Mouse (Mus musculus): Measurements from ENCODE around the gene Kdm5a.

Gene Kdm5a

DNA sequence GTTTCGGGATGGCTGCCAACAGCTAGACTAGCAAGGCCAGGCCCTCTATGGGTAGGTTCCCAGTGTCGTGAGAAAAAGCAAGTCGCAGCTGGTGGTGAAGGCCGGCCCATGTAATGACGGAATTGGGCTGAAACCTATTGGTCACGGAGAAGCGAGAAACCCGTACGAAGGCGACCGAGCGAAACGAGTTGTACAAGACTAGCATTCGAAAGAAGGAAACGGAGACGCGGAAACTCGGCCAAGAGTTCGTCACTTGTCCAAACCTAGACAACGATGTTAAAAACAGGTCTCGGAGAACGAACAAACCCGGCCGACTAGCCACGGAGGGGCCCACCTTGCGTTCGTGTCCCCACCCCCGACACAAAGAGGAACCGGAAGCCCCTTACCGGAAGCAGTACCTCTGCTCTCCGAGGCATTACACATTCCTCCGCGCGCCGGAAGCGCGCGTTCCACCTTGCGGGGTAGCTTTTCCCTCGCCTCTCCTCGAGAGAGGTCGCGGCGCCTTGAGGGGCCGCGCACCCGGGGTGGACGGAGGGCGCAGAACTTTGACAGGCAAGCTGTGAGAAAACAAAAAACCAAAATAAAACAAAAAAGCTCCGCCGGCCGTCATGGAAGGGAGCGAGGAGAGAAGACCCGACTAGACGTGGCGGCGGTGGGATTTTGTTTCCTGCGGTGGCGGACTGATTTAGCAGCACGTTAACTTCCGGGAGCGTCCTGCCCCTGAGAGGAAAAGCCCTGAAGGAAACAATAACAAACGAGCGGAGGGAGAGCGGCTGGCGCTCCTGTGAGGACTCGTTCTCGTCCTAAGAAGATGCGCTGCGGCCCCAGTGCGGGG, at the start of gene Kdm5a, which contains the start of gene Ccdc77:
Gene Kdm5a, plus strand, starts transcription at position 437 of the 835 bp plus-strand sequence.
Gene Ccdc77, minus strand, starts transcription at position 687 of the 835 bp plus-strand sequence.
- DNase-seq (ENCODE audit: low read depth), result peak; percentile 98

DNA sequence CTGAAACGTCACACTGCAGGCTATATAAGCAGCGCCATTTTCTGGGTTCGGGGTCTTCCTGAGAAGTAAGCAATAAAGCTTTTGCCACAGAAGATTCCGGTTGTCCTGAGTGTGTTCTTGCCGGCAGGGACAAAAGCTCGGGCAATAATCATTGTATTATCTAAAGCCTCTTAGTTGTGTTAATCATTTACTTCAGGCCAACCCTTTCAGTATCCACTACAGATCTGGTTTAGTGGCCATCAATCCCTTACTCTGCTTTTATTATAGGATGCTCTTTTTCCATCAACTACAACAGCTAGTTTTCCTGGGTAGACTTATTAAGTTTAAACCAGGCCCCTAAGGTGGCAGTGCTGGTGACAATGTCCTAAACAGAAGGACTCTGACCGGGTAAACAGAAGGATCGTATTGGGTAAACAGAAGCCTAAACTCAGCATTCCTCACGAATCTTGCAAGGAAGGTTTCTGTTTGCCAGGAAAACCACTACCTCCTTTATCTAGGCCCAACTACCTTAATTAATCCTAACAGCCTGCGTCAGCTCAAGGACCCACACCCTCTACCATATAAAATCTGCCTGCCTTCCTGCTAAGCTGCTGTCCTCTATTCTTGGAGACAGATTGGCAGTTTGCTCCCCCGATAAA, 45.5 kb upstream of the Kdm5a start:
- no peak for DNase-seq (ENCODE audit: low read depth)

DNA sequence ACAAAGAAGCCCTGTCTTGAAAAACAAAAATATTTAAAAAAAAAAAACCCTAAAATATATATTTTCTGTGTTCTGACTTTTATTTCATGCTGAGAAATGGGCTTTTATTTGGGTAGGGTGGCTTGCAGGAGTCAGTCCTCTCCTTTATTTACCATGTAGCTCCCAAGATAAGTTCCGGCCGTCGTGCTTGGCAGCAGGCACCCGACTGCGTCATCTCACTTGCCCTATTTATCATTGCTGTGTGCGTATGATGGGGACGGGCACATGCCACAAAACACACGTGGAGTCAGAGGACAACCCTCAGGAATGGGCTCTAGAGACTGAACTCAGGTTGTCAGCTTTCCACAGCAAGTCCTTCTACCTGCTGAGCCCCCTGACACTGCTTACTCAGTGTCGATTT, 44.8 kb upstream of the Kdm5a start:
- DNase-seq (ENCODE audit: low read depth), result no peak

DNA sequence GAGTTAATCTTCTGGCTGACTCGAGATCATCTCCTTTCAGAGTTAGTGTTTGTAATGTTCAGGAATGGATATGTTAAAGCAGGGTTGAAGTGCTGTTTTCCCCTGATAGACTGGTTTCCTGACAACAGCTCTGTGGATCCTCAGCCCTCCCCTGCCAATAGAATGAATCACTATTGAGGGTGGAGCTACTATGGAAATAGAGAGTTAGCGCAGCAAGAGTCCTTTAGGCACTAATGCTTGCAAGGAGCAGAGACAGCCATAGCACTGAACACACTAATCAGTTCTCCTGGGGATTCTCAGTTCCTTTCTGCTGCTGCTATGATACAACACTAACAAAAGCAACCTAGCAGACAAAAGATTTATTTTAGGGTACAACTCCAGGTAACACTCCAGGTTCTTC, 43.6 kb upstream of the Kdm5a start:
- peak; percentile 53 for DNase-seq (ENCODE audit: low read depth)

DNA sequence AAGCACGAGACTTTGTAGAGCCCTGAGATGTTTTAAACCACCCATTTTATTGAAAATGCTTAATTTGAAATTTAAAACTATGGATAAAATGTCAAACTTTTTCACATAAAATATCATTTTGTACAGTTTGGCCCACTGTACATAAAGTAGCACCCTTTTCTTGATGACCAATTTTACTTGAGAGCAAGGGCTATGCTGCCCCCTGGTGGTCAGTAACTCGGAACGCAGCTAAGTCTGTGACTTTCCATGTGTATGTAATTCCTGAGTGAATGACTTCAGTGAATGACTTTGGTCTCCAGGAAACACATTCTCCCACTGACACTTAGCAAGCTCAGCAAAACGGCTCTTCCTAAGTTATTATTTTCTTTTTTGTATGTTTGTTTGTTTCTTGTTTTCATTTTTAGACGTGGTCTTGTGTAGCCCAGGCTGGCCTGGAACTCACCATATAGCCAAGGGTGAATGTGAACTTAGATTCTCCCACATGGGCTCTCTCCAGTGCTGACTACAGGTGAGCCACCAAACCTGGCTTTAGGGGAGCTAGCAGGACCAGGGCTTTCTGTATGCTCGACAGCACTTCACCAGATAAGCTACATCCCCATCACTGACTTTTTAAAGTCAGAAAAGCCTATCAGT, 39.5 kb upstream of the Kdm5a start:
- DNase-seq (ENCODE audit: low read depth), result peak; percentile 95

DNA sequence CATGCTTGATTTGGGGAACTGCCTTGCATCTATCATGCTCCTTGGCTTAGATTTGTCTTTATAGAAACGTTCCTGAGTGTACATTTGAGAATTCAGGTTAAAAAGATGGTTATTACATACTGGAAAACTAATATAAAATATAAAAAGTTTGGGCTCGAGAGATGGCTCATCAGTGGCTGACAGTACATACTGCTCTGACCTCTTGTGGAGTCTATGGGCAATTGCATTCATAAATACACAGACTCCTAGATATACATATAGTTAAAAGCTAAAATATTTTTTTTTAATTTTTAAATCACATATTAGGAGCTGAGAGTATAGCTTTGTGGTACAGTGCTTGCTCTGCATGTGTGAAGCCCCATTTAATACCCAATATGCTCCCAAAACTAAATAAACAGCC, 31.6 kb upstream of the Kdm5a start:
- DNase-seq (ENCODE audit: low read depth), result peak; percentile 29

DNA sequence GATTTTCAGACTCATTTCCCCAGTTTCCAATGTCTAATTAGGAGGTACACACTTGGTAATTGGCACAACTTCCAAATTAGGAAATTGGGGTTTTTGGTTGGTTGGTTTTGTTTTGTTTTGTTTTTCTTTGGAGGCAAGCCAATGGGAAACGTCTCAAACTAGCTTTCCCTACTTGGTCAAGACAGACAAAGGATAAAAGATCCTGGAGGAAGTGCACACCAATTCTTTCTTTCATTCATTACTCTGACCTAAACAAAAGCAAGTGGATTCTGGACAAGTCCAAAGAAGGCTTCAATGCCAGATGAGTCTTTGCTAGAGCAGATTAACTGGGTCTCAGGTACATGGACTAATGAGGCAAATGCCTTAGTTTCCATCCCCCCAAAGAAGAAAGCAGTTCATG, 19.9 kb upstream of the Kdm5a start:
- DNase-seq (ENCODE audit: low read depth), result no peak

DNA sequence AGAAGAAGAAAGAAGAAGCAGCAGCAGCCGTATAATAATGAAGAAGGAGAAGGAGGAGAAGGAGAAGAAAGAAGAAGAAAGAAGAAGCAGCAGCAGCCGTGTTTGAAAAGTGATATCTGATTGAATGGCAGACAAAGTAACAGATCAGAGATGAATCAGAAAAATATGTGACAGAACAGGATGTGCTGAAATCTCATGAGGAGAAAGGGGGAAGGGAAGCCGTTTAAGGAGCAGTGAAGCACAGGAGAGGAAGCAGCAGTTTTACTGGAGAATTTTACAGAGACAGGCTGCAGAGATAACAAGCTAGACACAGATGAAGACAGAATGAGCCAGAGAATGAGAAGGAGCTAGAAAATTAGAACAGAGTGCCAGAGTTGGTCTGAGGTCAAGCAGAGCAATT, 14.9 kb upstream of the Kdm5a start:
- no peak for DNase-seq (ENCODE audit: low read depth)

DNA sequence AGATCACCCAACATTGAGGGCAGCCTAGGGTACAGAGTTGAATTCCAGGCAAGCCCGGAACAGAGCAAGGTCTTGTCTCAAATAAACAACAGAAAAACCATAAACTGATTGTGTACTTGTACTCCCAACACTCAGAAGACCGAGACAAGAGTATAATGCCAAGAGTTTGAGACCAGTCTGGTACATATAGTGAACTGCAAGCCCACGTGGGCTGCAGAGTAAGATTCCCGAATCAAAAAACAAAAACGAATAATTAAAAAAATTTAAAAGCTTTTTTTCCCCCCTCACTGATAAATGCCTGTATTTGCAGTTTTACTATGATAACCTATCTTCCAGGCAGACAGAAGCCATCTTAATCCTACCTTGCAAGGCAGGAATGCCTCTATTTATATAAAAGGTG, 7.4 kb upstream of the Kdm5a start:
- DNase-seq (ENCODE audit: low read depth), result no peak

DNA sequence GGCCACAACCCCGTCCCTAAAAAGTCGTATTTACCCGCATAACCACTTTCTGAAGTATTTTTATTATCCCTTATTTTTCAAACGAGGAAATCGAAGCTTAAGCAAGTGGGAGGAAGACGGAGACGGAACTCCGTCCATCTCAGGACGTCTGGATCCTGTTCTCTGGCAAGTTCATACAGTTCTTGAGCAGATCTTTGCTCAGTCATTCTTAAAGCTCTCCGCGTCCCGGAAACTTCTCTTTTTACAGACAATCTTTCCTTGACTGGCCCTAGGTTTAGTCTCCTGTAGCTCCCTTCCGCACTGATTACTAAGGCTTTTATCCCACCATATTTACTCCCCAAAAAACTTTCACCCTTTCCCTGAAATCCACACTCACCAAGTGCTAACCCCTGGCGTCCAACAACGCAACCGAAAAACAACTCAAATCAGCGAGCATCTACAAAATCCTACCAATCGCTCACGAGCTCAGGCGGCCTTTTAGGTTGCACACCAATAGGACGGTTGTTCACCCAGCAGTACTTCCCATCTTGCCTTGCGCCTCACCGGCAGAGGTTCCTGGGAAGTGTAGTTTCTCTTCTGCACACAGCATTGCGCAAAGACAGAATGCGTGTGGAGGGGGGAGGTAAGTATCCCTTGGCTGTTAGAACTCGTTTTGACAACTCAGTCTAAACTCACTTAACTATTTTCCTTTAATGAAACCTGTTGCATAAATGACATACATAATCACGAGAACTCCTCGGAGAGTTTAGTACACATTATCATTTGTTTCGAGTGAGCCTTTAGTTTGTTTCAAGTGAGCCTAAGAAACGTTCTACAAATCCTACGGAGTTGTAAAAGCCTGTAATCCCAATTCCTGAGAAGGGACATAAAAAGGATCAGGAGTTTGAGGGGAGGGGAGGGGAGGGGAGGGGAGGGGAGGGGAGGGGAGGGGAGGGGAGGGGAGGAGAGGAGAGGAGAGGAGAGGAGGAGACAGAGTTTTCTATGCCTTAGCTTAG, 6.7 kb upstream of the Kdm5a start:
- peak; percentile 95 for DNase-seq (ENCODE audit: low read depth)

DNA sequence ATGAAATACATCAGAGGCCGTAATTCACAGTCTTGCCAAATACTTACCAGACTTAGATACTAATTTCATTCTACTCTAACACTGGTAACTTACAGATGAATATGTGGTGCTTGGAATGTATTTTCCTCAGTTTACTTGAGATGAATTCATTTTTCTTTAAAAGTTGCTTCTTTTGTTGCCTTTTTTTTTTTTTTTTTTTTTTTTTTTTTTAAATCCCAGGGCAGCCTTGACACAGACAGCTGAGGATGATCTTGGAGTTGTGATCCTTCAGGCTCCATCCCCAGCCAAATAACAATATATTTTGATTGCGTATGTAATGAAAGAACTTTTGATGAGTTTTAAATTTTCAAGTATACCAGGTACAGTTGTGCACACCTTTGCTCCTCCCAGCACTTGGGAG, 1.8 kb upstream of the Kdm5a start:
- no peak for DNase-seq (ENCODE audit: low read depth)

DNA sequence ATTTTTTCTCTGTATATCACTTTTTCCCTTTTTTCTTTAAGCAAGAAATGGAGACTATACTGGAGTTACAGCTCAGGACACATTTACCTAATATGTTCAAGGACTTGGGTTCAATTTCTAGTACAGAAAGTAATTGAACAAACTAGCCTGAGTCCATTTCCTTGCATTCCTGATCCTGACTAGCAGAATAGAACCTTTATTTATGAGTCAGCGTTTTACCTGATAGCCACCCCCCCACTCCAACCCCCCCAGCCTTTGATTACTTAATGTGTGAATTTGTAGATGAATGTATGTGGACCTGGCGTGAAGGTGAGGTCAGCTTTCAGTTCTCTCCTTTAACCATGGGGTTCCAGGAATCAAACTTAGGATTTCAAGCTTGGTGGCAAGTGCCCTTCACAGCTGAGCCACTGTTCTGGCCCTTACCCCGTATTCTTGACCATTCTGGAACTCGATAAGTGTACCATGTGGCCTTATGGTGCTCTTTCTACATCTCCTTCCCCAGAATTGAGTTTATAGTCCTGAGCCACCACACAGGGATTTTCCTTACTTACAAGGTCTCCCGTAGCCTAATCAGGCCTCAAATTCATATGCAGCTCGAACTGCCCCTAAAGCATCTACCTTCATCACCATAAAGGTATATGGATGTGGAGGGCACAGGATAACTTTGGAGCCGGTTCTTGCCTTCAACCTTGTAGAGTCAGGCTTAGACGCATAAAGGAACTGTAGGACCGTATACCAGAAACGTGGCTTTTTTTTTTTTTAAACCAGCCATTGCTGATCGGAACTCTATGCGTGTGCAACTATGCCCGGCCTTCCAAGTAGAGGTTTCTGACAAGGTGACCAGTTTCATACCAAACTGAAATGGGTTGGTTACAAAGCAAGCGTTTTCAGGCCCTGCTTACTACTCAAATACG, 893 bp upstream of the Kdm5a start:
- DNase-seq (ENCODE audit: low read depth), result no peak

DNA sequence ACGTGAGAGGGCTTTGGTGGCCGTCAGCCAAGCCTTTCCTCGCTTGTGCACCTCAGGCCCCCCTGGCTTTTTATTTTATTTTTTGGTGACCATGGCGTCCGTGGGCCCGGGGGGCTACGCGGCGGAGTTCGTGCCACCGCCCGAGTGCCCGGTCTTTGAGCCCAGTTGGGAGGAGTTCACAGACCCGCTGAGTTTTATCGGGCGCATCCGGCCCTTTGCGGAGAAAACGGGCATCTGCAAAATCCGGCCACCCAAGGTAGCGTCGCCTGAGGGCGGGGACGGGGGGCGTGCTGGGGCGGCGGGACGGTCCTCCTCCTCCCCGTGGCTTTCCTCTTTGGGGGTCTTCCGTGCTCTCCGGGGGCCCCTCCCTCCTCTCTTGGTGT, 590 bp downstream of the Kdm5a start:
- no peak for DNase-seq (ENCODE audit: low read depth)

DNA sequence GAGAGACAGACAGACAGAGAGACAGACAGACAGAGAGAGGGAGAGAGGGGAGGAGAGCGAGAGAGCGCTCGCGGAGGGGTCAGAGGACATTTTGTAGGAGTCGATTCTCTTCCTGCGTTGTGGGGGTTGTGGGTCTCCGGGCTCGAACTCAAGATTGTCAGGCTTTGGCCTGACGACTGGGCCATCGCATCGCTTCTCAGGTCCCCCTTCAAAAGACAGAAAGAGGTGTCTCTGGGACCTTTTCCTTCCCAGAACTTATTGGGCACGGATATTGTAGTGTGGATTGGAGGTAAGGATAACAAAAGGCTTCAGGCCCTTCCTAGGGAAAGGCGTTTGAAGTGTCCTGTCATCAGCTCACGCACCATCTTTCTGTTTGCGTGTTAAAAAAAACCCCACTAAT, 1.1 kb downstream of the Kdm5a start:
- DNase-seq (ENCODE audit: low read depth), result peak; percentile 45

DNA sequence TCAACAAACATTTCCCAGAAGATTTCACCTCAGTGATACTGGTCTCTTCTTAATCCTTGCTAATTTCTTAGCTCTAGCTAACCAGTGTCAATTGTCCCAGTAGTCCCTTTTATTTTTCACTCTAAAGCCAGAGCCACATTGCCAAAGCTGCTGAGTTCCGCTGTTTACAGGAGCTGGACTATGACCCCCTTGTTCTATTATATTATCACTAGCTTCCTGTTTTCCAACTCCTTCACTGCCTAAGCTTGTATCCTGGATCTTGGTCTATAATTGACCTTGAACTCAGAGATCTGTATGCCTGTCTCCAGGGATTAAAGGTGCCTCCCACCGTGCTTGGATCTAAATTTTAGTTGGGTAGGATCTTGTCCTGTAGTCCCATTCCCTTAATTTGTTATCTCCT, 12.8 kb downstream of the Kdm5a start:
- DNase-seq (ENCODE audit: low read depth), result no peak

DNA sequence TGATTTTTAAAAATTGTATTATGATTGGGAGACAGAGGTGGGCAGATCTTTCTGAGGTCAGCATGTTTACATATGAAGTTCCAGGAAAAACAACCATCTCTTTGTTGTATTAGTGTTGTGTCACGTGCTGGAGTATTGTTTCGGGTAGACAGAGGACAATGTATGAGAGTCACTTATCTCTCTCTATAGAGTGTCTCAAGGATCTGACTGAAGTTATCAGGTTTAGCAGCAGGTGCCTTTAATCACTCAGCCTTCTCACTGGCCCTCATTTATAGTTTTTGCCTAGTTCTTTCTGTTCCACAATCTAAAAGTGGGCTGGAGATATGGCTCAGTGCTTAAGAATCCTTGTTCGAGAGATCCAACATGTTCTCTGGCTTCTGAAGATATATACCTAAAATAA, 26.1 kb downstream of the Kdm5a start:
- DNase-seq (ENCODE audit: low read depth), result no peak

DNA sequence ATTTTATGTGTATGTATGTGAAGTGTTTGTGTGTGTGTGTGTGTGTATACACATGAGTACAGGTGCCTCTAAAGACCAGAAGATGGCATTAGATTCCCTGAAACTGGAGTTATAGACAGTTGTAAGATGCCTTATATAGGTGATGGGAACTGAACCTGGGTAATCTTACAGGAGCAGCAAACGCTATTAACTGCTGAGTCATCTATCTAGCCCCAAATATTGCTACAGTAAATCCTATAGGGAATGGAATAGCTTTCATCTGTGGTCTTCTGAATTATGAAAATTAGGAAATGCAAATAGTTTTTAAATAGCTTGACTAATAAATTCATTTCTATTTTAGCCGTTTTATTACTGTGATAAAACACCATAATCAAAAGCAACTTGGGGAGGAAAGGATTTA, 28.9 kb downstream of the Kdm5a start:
- no peak for DNase-seq (ENCODE audit: low read depth)

DNA sequence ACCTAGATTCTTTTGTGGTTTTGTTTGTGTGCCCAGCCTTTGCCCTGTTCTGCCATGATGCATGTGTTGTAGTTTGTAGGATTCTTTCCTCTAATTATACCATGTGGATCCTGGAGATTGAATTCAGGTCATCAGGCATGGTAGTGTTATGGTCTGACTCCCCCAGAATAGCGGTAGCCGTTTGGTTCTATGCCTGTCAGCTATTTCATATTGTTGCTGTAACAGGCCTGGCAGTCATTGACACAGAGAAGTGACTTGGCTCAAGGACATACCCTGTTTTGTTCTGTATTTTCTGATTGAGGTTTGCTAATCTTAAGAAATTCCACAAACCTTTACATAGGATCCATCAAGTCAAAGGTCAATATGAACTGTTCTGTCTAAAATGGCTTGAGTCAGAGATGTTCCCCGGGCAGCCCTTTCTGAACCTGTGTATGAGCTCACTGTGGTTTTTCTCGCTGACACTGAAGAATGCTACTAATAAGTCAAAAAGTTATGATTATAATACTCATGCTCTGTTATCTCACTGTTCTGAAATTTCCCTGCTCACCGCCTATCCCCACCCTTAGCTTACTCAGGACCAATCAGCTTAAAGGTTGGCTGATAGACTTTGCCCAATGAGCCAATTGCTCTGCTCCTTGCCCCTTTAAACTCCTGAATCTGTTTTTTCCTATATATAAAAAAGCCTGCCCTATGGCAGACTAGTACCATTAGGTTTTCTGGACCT, 31.9 kb downstream of the Kdm5a start:
- DNase-seq (ENCODE audit: low read depth), result peak; percentile 13

DNA sequence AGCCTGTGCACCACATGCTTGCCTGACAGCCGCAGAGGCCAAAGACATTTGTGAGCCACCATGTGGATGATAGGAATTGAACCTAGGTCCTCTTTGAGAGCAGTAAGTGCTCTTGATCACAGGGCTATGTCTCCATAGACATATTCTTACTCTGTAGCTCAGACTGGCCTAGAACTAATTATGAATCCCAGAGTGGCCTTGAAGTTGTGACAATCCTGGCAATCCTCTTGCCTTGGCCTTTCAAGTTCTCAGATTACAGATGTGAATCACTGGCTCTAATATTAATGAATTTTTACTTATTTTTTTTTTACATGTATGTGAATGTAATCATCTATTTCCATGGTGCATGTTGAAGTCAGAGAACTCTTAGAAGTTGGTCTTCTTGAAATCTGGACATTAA, 40.0 kb downstream of the Kdm5a start:
- no peak for DNase-seq (ENCODE audit: low read depth)

DNA sequence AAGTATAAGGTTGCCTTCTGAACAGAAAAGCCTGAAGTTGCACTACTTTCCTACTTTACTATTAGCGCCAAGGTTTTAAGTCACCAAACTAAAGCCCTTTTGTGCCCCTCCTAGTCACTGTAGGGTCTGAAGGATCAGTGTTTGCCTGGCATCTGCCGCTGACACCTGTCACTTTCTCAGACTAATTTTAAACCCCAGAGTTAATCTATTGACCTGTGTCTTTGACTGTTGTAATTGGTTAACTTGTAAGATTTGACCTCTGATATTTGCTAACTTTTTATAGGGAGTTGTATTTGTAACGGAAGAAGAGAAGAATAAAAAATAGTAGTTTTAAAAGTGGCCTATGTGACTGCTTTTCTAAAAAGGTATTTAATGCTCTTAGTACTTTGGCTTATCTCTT, 74.2 kb downstream of the Kdm5a start:
- DNase-seq (ENCODE audit: low read depth), result no peak

All from NIH3T3 (cell line).